Mouse (Mus musculus): ENCODE results near the gene Dnm3. TPM values are rescaled to one million over a fixed set of nuclear protein-coding genes. Genes with fewer than 3 reads are reported as not detected.

Gene Dnm3
- polyA plus RNA-seq, 1 experiment from 2014 or later: 4.4 TPM

DNA sequence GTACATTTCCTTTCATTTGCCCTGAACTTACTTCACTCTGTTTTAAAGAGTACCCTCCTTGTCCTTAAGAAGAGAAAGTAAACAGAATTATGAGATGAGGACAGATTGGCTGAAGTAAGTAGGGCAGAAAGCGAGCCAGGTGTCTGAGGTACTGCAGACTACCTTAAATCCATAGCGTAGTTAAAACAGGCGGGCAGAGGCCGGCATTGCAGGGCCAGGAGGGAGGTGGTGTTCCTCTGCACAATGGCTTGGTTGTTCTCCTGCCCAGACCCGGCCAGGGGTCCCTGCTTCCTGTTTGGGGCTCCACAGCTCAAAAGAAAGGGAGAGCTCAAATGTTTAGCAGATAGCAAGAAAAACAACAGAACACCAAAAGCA, 441.4 kb downstream of the Dnm3 start:
- Histone ChIP-seq H3K9me3 (no peaks in the 10 kb centered on the region), H3K4me2 (replicated peaks) (no peak overlapping the region), H3K4me1 (replicated peaks) (peaks cover 23% of the 10 kb centered on the region), H3K36me3 (no peaks in the 10 kb centered on the region), H3K27me3 (replicated peaks) (no peaks in the 10 kb centered on the region), H3K9ac (no peak overlapping the region; the same call in 1 of the 2 replicates), H3K27ac (peak overlapping the region; percentile 81), H3K4me3 (replicated peaks) (no peak overlapping the region)
- 14% methylated on average over 5 of the region's 5 CpGs for WGBS
- peak; percentile 34; the same call in 1 of the 2 replicates for ATAC-seq

DNA sequence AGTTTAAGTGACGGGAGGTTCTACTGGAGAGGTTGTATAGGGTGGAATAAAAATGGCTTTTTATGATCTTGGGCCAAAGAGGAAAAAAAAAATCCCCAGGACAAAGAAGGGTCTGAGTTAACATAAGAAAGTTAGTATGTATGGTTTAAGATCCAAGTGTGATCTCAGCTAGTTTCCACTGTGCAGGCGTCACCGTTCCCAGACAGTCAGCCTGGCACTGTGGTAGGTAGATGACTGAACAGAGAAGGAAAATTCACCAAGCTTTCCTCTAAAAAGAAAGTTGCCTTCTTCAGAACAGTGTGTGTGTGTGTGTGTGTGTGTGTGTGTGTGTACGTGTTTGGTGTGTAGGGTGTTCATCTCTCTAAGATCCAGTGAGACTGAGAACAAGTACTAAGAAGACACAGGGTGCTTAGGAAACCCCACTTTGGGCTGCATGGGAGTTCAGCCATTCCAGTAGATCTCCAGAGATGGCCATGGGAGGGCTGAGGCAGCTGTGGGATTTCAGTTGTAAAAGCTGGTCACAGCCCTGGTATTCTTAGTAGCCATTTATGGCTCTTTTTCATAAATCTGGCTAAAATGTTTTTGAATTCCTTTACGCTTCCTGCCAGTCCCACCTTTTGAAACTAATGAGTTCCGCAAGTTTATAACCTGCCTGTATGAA, 441.9 kb downstream of the Dnm3 start:
- peak overlapping the region; percentile 81; the same call in 1 of the 2 replicates for H3K27ac ChIP-seq
- H3K27me3 ChIP-seq (replicated peaks): no peaks in the 10 kb centered on the region
- no peaks in the 10 kb centered on the region for H3K36me3 ChIP-seq
- H3K9me3 ChIP-seq: no peaks in the 10 kb centered on the region
- peaks cover 20% of the 10 kb centered on the region for H3K4me1 ChIP-seq (replicated peaks)
- WGBS: 72% methylated on average over 6 of the region's 6 CpGs
- ATAC-seq: no peak
- H3K4me3 ChIP-seq (replicated peaks): no peak overlapping the region
- no peak overlapping the region for H3K4me2 ChIP-seq (replicated peaks)
- H3K9ac ChIP-seq: no peak overlapping the region

DNA sequence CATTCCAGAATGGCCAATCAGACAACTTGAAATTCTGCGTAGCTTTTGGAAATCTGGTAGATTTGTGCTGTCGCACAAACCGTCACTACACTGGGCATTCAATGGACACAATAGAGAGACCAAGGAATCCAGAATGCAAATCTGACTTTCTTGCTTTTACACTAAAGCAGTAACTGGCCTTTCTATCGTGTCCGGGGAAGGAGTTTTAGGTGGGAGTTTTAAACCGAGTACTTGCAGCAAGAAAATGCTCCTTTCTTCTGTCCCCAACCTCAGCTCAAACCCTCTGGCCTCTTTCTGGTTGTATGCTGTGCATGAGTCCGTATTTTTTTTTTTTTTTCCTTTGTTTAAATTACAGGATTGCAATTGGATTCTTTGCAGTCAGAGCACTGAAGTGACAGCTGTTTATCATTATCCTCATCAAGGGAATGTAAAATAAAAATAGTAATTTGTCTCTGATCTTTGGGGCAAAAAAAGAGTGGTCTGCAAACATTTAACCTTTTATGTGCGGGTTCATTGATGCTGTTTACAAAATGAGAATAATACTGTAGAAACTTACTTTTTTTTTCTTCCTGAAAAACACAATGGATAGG, 454.1 kb downstream of the Dnm3 start:
- no peak overlapping the region for H3K4me2 ChIP-seq (replicated peaks)
- no peaks in the 10 kb centered on the region for H3K4me1 ChIP-seq (replicated peaks)
- no peaks in the 10 kb centered on the region for H3K27me3 ChIP-seq (replicated peaks)
- ATAC-seq: no peak
- H3K9me3 ChIP-seq: no peaks in the 10 kb centered on the region
- H3K4me3 ChIP-seq (replicated peaks): no peak overlapping the region
- no peak overlapping the region for H3K27ac ChIP-seq
- no peak overlapping the region for H3K9ac ChIP-seq
- H3K36me3 ChIP-seq: no peaks in the 10 kb centered on the region
- 52% methylated on average over 8 of the region's 8 CpGs for WGBS

DNA sequence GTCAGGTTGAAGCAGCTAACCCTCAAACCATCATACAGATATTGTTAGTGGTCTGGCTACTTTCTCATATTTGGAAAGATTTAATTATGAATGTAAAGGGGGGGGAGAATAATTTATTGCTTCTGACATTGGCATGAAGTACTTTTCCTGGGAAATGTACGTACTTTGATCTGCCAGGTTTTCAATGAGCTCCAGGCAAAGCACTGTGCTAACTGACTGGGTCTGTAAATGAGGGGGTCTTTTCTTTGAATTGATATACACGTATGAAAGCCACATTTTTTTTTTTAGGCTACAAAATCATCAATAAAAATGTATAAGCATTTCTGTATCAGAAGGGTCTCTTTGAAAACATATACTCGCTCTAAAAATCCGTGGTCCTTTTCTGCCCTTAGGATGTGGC, 457.1 kb downstream of the Dnm3 start:
- Histone ChIP-seq H3K4me1 (replicated peaks) (peaks cover 14% of the 10 kb centered on the region), H3K27ac (0 out of 2 replicates have a peak overlapping the region, but pooled peaks have one; percentile 44)
- 60% methylated on average over 4 of the region's 4 CpGs for WGBS

DNA sequence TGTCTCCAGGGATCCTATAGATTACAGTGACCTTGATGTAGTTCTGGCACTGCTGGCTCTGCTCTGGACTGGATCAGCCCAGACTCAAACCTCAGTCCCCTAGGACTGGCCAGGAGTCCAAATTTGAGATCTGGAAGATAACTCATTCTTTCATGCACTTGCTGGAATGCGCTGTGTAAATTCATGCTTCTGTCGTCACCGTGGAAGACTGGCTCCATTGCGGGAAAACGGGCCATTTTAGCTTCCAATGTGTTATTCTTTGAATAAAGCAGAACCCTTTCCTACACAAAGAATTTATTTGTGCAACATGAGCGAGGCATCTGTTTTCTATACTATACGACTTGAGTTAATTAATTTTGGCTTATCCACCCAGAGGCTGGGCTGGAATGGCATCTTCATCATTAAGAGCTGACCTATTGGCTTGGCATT, 457.5 kb downstream of the Dnm3 start:
- no peaks in the 10 kb centered on the region for H3K27me3 ChIP-seq (replicated peaks)
- peak; percentile 47; the same call in 1 of the 2 replicates for ATAC-seq
- 41% methylated on average over 7 of the region's 7 CpGs for WGBS
- no peak overlapping the region for H3K4me3 ChIP-seq (replicated peaks)
- no peaks in the 10 kb centered on the region for H3K36me3 ChIP-seq
- peaks cover 16% of the 10 kb centered on the region for H3K4me1 ChIP-seq (replicated peaks)
- H3K27ac ChIP-seq: no peak overlapping the region
- H3K4me2 ChIP-seq (replicated peaks): no peak overlapping the region
- no peak overlapping the region for H3K9ac ChIP-seq
- no peaks in the 10 kb centered on the region for H3K9me3 ChIP-seq

More for the DNA sequence above, 457.1 kb downstream of the Dnm3 start:
- Histone ChIP-seq H3K36me3 (no peaks in the 10 kb centered on the region), H3K9me3 (no peaks in the 10 kb centered on the region), H3K4me2 (replicated peaks) (no peak overlapping the region), H3K27me3 (replicated peaks) (no peaks in the 10 kb centered on the region), H3K9ac (no peak overlapping the region), H3K4me3 (replicated peaks) (no peak overlapping the region)
- no peak for ATAC-seq

DNA sequence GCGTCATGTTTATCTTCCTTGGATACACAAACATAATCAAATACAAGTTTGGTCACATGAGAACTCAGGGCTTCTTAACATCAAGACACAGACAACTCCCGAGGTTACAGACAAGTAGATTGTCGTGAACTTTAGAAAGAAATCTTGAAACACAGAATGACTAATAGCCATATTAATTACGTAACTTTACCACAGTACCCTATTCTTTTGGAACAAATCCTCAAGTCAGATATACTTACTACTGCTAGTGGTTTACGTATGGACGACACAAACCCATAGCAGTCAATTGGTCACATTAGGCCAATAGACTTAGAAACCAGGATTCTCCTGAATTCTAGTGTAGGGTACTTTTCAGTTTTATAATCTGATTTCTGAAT, 459.2 kb downstream of the Dnm3 start:
- H3K4me1 ChIP-seq (replicated peaks): peaks cover 24% of the 10 kb centered on the region
- no peaks in the 10 kb centered on the region for H3K36me3 ChIP-seq
- no peak for ATAC-seq
- WGBS: 56% methylated on average over 6 of the region's 6 CpGs
- H3K27ac ChIP-seq: no peak overlapping the region
- H3K27me3 ChIP-seq (replicated peaks): no peaks in the 10 kb centered on the region
- H3K9ac ChIP-seq: no peak overlapping the region
- H3K9me3 ChIP-seq: no peaks in the 10 kb centered on the region
- H3K4me3 ChIP-seq (replicated peaks): no peak overlapping the region
- no peak overlapping the region for H3K4me2 ChIP-seq (replicated peaks)

DNA sequence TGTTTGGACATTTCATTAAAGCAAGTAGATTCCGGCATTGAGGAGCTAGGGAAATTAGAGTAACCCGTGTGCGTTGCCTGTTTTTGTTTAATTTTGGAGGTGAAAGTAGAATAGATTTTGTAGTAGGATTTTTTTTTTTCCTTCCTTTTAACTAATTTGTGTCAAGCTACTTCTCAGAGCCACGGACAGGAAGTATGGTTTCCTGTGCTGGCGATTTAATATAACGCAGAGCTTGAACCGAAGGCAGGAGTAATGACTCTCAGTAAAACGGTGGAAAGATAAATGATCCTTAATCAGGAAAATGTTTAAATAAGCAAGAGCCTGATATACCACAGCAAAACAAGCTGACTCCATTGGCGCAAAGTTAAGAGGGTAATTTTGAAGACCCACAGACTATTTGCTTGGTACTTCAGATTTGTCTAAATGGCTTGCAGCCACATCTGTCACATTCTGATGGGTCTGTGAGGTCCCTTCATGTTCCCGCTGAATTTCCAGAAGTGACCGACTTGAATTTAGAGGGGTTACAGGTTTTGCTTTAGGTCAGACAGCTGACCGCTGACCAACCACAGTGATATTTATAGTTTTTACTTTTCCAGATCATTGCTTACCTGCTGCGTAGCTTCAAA, 459.7 kb downstream of the Dnm3 start:
- H3K9ac ChIP-seq: no peak overlapping the region
- 34% methylated on average over 13 of the region's 13 CpGs for WGBS
- H3K4me2 ChIP-seq (replicated peaks): no peak overlapping the region
- H3K27me3 ChIP-seq (replicated peaks): no peaks in the 10 kb centered on the region
- H3K4me3 ChIP-seq (replicated peaks): no peak overlapping the region
- peak overlapping the region; percentile 49; the same call in 1 of the 2 replicates for H3K27ac ChIP-seq
- no peaks in the 10 kb centered on the region for H3K9me3 ChIP-seq
- H3K4me1 ChIP-seq (replicated peaks): peaks cover 26% of the 10 kb centered on the region
- H3K36me3 ChIP-seq: no peaks in the 10 kb centered on the region
- ATAC-seq: no peak

DNA sequence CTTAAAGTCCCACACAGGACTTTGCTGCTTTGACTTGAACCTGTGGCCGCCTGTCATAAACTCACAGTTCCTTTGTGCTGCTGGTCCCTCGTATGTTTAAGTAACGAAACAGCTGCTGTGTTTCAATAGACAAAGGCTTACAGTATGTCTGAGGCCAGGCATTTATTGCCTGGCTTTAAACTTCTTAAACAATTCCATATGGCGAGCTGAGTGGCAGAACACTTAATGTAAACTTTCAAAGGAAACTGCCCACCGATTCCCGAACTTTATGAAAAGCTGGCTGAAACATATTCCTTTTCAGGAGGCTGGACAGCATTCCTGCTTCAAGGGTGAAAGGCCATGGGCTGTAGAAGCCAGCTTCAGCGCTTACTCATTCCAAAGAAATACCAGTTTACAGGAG, 460.9 kb downstream of the Dnm3 start:
- Histone ChIP-seq H3K4me2 (replicated peaks) (no peak overlapping the region), H3K4me3 (replicated peaks) (no peak overlapping the region), H3K4me1 (replicated peaks) (peaks cover 26% of the 10 kb centered on the region), H3K27me3 (replicated peaks) (no peaks in the 10 kb centered on the region), H3K36me3 (no peaks in the 10 kb centered on the region), H3K9ac (no peak overlapping the region), H3K9me3 (no peaks in the 10 kb centered on the region), H3K27ac (peak overlapping the region; percentile 49)
- WGBS: 14% methylated on average over 7 of the region's 7 CpGs
- peak; percentile 68 for ATAC-seq

DNA sequence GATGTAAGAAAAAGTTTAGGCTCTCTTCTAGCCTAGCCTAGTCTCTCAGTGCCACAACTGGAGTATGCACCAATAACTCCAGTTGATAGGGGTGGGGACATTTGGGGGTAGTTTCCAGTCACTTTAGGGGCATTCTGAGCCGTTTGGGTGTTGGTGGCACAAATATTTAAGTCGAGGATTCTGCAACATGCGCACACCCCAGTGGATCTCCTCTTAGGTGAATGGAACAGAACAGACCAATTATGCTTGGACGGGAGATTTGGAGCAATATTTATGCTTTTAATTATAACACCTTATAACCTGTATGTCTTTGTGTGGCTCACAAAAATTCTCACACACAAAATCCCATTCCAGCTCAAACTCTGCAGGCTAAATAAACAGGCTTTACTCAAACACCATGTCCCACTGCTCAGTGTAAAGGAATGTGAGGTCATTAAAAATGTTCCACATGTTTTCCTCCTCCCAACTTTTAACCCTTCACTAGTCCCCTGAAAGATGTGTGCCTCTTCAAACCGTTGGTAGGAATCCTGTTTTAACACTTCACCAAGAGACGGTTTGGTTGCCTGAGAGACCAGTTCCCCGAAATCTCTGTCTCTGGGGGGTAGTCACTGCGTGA, 462.5 kb downstream of the Dnm3 start:
- Histone ChIP-seq H3K9ac (no peak overlapping the region), H3K36me3 (no peaks in the 10 kb centered on the region), H3K4me3 (replicated peaks) (no peak overlapping the region), H3K27me3 (replicated peaks) (no peaks in the 10 kb centered on the region), H3K4me2 (replicated peaks) (no peak overlapping the region), H3K27ac (peak overlapping the region; percentile 54), H3K9me3 (no peaks in the 10 kb centered on the region), H3K4me1 (replicated peaks) (peaks cover 26% of the 10 kb centered on the region)
- WGBS: 40% methylated on average over 8 of the region's 8 CpGs
- no peak; the same call in 1 of the 2 replicates for ATAC-seq

DNA sequence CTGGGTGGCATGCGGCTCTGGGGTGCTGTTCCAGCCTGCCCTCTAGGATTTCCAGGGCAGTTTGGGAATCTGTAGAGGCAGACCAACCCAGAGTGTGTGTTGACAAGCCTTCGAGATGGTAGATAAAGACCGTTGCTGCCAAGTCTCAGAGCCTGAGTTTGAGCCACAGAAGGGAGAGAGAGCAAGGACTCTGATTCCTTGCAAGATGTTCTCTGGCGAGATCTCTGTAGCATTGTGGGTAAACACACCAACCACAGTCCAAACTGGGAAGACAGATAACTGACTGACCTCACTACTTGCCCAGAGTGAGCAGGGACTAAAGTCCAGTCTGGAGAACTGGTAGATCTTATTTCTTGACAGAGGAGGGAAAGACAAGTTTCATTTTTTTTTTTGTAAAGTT, 464.3 kb downstream of the Dnm3 start:
- peaks cover 33% of the 10 kb centered on the region for H3K4me1 ChIP-seq (replicated peaks)

DNA sequence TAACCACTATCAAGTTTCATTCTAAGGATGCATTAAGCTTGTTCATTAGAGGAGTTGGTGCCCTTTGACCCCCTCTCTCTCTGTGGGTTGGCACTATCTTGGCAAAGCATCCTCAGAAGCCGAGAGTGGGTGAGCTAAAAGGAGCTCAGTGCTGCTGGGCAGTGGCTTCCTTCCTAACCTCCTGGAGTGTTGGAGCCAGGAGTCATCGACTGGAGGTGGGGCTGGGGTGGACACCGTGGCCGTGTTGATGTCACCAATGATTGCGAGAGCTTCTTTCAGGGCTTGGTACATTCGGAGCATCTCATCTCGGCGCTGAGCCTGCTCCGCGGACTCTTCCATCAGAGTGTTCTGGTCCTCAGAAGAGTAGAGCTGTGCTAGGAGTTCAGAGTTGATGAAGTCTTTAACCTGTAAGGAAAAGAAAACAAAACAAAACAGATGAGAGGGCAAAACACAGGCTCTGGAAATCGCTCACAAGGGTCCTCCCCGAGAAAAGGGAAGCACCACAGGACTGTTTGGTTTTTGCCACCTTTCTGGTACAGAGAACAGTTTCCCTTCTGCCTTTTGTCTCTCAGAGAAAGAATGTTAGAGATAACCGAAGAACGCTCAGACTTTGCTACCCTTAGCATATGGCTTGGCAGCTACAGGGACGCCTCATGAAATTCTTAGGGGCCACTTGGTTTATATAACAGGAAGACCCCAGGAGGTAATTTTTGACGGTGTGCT, 466.1 kb downstream of the Dnm3 start:
- Histone ChIP-seq H3K27me3 (replicated peaks) (no peaks in the 10 kb centered on the region), H3K4me3 (replicated peaks) (no peak overlapping the region), H3K36me3 (no peaks in the 10 kb centered on the region), H3K9me3 (no peaks in the 10 kb centered on the region), H3K4me1 (replicated peaks) (peaks cover 28% of the 10 kb centered on the region), H3K27ac (no peak overlapping the region), H3K4me2 (replicated peaks) (no peak overlapping the region), H3K9ac (no peak overlapping the region)
- 72% methylated on average over 16 of the region's 16 CpGs for WGBS
- no peak for ATAC-seq

More for the DNA sequence above, 464.3 kb downstream of the Dnm3 start:
- no peak overlapping the region for H3K9ac ChIP-seq
- no peaks in the 10 kb centered on the region for H3K27me3 ChIP-seq (replicated peaks)
- no peak for ATAC-seq
- WGBS: 55% methylated on average over 4 of the region's 4 CpGs
- H3K27ac ChIP-seq: no peak overlapping the region
- H3K9me3 ChIP-seq: no peaks in the 10 kb centered on the region
- no peak overlapping the region for H3K4me3 ChIP-seq (replicated peaks)
- no peaks in the 10 kb centered on the region for H3K36me3 ChIP-seq
- H3K4me2 ChIP-seq (replicated peaks): no peak overlapping the region

DNA sequence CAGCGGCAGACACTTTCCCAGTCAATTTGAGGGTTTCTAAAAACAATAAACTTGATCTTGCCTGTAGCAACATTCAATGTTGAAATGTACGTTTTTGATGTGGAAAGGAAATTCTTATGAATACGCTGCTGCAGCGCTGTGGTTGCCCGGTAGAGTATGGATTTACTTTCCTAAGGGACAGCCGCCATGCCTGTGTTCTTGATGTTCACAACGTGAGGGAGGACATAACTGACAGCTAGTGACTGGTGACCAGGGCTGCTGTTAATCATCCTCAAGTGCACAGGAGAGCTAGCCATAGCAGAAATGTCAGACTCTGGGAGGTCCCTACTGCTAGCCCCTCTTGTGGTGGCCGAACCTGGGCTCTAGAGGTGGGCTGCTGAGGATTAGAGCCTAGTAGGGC, 468.7 kb downstream of the Dnm3 start:
- Histone ChIP-seq H3K27ac (peak overlapping the region; percentile 56), H3K4me1 (replicated peaks) (peaks cover 16% of the 10 kb centered on the region; the same call in 1 of the 2 replicates), H3K27me3 (replicated peaks) (no peaks in the 10 kb centered on the region), H3K4me3 (replicated peaks) (no peak overlapping the region), H3K9me3 (no peaks in the 10 kb centered on the region), H3K9ac (no peak overlapping the region), H3K4me2 (replicated peaks) (no peak overlapping the region), H3K36me3 (no peaks in the 10 kb centered on the region)
- 75% methylated on average over 8 of the region's 8 CpGs for WGBS
- ATAC-seq: no peak

Measured in intestine, embryonic 15.5 days (tissue).